Mouse (Mus musculus): ENCODE measurements around the gene Adam10. TPM values are rescaled to one million over a fixed set of nuclear protein-coding genes. Genes with fewer than 3 reads are reported as not detected.

The Adam10 gene
- polyA plus RNA-seq, 1 experiment = 44.9 TPM

GRCm38 (mm10) chr9:70731079-70731478 lies 52.3 kb downstream of the Adam10 start:
- no peak for DNase-seq
- no peak overlapping the region for H3K27ac ChIP-seq (ENCODE audit: insufficient read depth, low read length)
- H3K4me3 ChIP-seq (replicated peaks; ENCODE audit: insufficient read depth, low read depth, low read length) = no peak overlapping the region
- H3K27me3 ChIP-seq (ENCODE audit: control insufficient read depth, insufficient read depth, low read length) = no peaks in the 10 kb centered on the region
- no peak for TF ChIP-seq POLR2A (IDR thresholded peaks at IDR 0.05; ENCODE audit: borderline replicate concordance, insufficient read depth, low read length)
- TF ChIP-seq CTCF (IDR thresholded peaks at IDR 0.05; ENCODE audit: borderline replicate concordance, insufficient read depth, low read depth, low read length) = no peak
- H3K4me1 ChIP-seq (ENCODE audit: control insufficient read depth, insufficient read depth, low read length) = peaks cover 3% of the 10 kb centered on the region

- Histone ChIP-seq H3K4me3 (replicated peaks; ENCODE audit: insufficient read depth, low read depth, low read length) (no peak overlapping the region), H3K27ac (ENCODE audit: insufficient read depth, low read length) (no peak overlapping the region), H3K4me1 (ENCODE audit: control insufficient read depth, insufficient read depth, low read length) (peaks cover 3% of the 10 kb centered on the region), H3K27me3 (ENCODE audit: control insufficient read depth, insufficient read depth, low read length) (no peaks in the 10 kb centered on the region)
- WGBS = 98% methylated on average over 2 of the region's 2 CpGs
- no peak for TF ChIP-seq POLR2A (IDR thresholded peaks at IDR 0.05; ENCODE audit: borderline replicate concordance, insufficient read depth, low read length)
- TF ChIP-seq CTCF (IDR thresholded peaks at IDR 0.05; ENCODE audit: borderline replicate concordance, insufficient read depth, low read depth, low read length) = no peak
- DNase-seq = no peak
These were observed 54.4 kb downstream of the Adam10 start for GRCm38 (mm10) chr9:70733208-70733607.

GRCm38 (mm10) chr9:70739998-70740397 lies 61.2 kb downstream of the Adam10 start:
- no peak overlapping the region for H3K4me3 ChIP-seq (replicated peaks; ENCODE audit: insufficient read depth, low read depth, low read length)
- no peak overlapping the region for H3K27ac ChIP-seq (ENCODE audit: insufficient read depth, low read length)
- no peak for DNase-seq
- 85% methylated on average over 5 of the region's 5 CpGs for WGBS
- no peaks in the 10 kb centered on the region for H3K27me3 ChIP-seq (ENCODE audit: control insufficient read depth, insufficient read depth, low read length)
- TF ChIP-seq POLR2A (IDR thresholded peaks at IDR 0.05; ENCODE audit: borderline replicate concordance, insufficient read depth, low read length) (no peak), CTCF (IDR thresholded peaks at IDR 0.05; ENCODE audit: borderline replicate concordance, insufficient read depth, low read depth, low read length) (no peak)
- H3K4me1 ChIP-seq (ENCODE audit: control insufficient read depth, insufficient read depth, low read length) = no peaks in the 10 kb centered on the region

GRCm38 (mm10) chr9:70751504-70752222 lies 72.9 kb downstream of the Adam10 start:
- H3K4me3 ChIP-seq (replicated peaks; ENCODE audit: insufficient read depth, low read depth, low read length) = no peak overlapping the region
- no peaks in the 10 kb centered on the region for H3K27me3 ChIP-seq (ENCODE audit: control insufficient read depth, insufficient read depth, low read length)
- WGBS = 92% methylated on average over 3 of the region's 3 CpGs
- no peak for DNase-seq
- H3K4me1 ChIP-seq (ENCODE audit: control insufficient read depth, insufficient read depth, low read length) = no peaks in the 10 kb centered on the region
- H3K27ac ChIP-seq (ENCODE audit: insufficient read depth, low read length) = no peak overlapping the region
- TF ChIP-seq POLR2A (IDR thresholded peaks at IDR 0.05; ENCODE audit: borderline replicate concordance, insufficient read depth, low read length) = no peak
- TF ChIP-seq CTCF (IDR thresholded peaks at IDR 0.05; ENCODE audit: borderline replicate concordance, insufficient read depth, low read depth, low read length) = no peak

GRCm38 (mm10) chr9:70760974-70761373 lies 82.2 kb downstream of the Adam10 start:
- DNase-seq = no peak
- Histone ChIP-seq H3K27ac (ENCODE audit: insufficient read depth, low read length) (no peak overlapping the region), H3K4me3 (replicated peaks; ENCODE audit: insufficient read depth, low read depth, low read length) (no peak overlapping the region), H3K4me1 (ENCODE audit: control insufficient read depth, insufficient read depth, low read length) (no peaks in the 10 kb centered on the region), H3K27me3 (ENCODE audit: control insufficient read depth, insufficient read depth, low read length) (no peaks in the 10 kb centered on the region)
- WGBS = 88% methylated on average over 5 of the region's 5 CpGs
- TF ChIP-seq CTCF (IDR thresholded peaks at IDR 0.05; ENCODE audit: borderline replicate concordance, insufficient read depth, low read depth, low read length) (no peak), POLR2A (IDR thresholded peaks at IDR 0.05; ENCODE audit: borderline replicate concordance, insufficient read depth, low read length) (no peak)

- Histone ChIP-seq H3K27ac (ENCODE audit: insufficient read depth, low read length) (no peak overlapping the region), H3K27me3 (ENCODE audit: control insufficient read depth, insufficient read depth, low read length) (no peaks in the 10 kb centered on the region), H3K4me1 (ENCODE audit: control insufficient read depth, insufficient read depth, low read length) (no peaks in the 10 kb centered on the region), H3K4me3 (replicated peaks; ENCODE audit: insufficient read depth, low read depth, low read length) (no peak overlapping the region)
- WGBS = 89% methylated on average over 2 of the region's 2 CpGs
- TF ChIP-seq CTCF (IDR thresholded peaks at IDR 0.05; ENCODE audit: borderline replicate concordance, insufficient read depth, low read depth, low read length) = no peak
- TF ChIP-seq POLR2A (IDR thresholded peaks at IDR 0.05; ENCODE audit: borderline replicate concordance, insufficient read depth, low read length) = no peak
- DNase-seq = no peak
These were observed 96.7 kb downstream of the Adam10 start for GRCm38 (mm10) chr9:70775517-70775916.

GRCm38 (mm10) chr9:70782191-70782590 lies 103.4 kb downstream of the Adam10 start:
- peaks cover 5% of the 10 kb centered on the region; the same call in 1 of the 2 replicates for H3K4me1 ChIP-seq (ENCODE audit: control insufficient read depth, insufficient read depth, low read length)
- no peak overlapping the region for H3K4me3 ChIP-seq (replicated peaks; ENCODE audit: insufficient read depth, low read depth, low read length)
- H3K27me3 ChIP-seq (ENCODE audit: control insufficient read depth, insufficient read depth, low read length) = no peaks in the 10 kb centered on the region
- no peak overlapping the region for H3K27ac ChIP-seq (ENCODE audit: insufficient read depth, low read length)
- 29% methylated on average over 3 of the region's 3 CpGs for WGBS
- TF ChIP-seq POLR2A (IDR thresholded peaks at IDR 0.05; ENCODE audit: borderline replicate concordance, insufficient read depth, low read length) (no peak), CTCF (IDR thresholded peaks at IDR 0.05; ENCODE audit: borderline replicate concordance, insufficient read depth, low read depth, low read length) (no peak)
- peak; percentile 39 to 64 for DNase-seq

GRCm38 (mm10) chr9:70788705-70789104 lies 109.9 kb downstream of the Adam10 start:
- WGBS = 56% methylated on average over 7 of the region's 7 CpGs
- TF ChIP-seq CTCF (IDR thresholded peaks at IDR 0.05; ENCODE audit: borderline replicate concordance, insufficient read depth, low read depth, low read length) = no peak
- no peak for TF ChIP-seq POLR2A (IDR thresholded peaks at IDR 0.05; ENCODE audit: borderline replicate concordance, insufficient read depth, low read length)
- no peak for DNase-seq
- no peaks in the 10 kb centered on the region for H3K4me1 ChIP-seq (ENCODE audit: control insufficient read depth, insufficient read depth, low read length)
- H3K4me3 ChIP-seq (replicated peaks; ENCODE audit: insufficient read depth, low read depth, low read length) = no peak overlapping the region
- H3K27me3 ChIP-seq (ENCODE audit: control insufficient read depth, insufficient read depth, low read length) = no peaks in the 10 kb centered on the region
- no peak overlapping the region for H3K27ac ChIP-seq (ENCODE audit: insufficient read depth, low read length)

All from cerebellum, adult 2 months (tissue).